Mouse (Mus musculus): Measurements from ENCODE around the gene Tctex1d2.

- TF ChIP-seq POLR2A (IDR thresholded peaks at IDR 0.05; ENCODE audit: borderline replicate concordance, insufficient read depth, low read length): no peak
- no peak for TF ChIP-seq CTCF (IDR thresholded peaks at IDR 0.05; ENCODE audit: borderline replicate concordance, insufficient read depth, low read depth, low read length)
Measured at GRCm38 (mm10) chr16:32460518-32460917, 41.0 kb downstream of the Tctex1d2 start.

All from cerebellum, adult 2 months (tissue).